In the genomic region with DNA sequence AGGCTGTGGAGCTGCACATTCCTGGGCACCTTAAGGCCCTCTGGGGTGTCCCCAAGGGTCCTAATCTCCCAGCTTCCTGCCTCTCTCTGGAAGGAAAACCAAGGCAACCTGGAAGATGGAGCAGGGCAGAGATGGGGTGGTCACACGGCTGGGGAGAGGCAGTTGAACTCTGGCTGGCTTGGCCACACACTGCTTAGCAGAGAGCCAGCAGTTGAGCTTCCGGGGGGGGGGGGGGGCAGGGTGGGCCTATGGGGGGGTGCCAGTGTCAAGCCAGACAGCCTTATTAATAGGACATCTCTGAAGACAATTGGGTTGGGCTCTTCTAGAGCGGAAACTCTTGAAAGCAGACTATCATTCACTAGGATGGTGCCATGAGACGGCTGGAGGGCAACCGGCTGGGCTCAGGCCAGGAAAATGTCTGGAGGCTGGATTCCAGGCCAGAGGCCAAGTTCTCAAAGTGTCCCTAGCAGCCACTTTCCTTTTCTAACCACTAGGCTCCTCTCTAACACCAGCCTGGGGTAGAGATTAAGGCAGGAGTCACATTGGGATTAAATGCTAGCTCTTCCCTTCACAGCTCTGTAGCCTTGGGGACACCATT, we compare ENCODE assay signal across 14 mouse cellular contexts. TPM values are rescaled to one million over a fixed set of nuclear protein-coding genes. Genes with fewer than 3 reads are reported as not detected.
DNase-seq lines count a peak whose midpoint lies in the region; ATAC-seq and TF ChIP-seq lines count a peak whose summit lies in the region.
"Had no signal": no experiment of that assay in that cellular context is flagged by ENCODE, and none has a peak within 500 bp of the region (broad histone marks: within the 10 kb centered on the region; RNA-seq: fewer than 3 reads in every experiment).

No protein-coding gene starts in this region.

- no peaks in the 10 kb centered on the region for H3K27me3 ChIP-seq in forebrain, embryonic 16.5 days (replicated peaks; ENCODE audit: control insufficient read depth, insufficient read depth, low read length)
- H3K27me3 ChIP-seq in forebrain, embryonic 15.5 days, result no peaks in the 10 kb centered on the region
- no peaks in the 10 kb centered on the region for H3K27me3 ChIP-seq in midbrain, embryonic 14.5 days (ENCODE audit: control insufficient read depth, insufficient read depth, low read length)
- H3K27me3 ChIP-seq in midbrain, embryonic 13.5 days, result peaks cover 3% of the 10 kb centered on the region; the same call in 1 of the 2 replicates
- H3K27me3 ChIP-seq: limb, embryonic 15.5 days had no signal

- no peak overlapping the region for H3K9ac ChIP-seq in forebrain, embryonic 16.5 days (replicated peaks; ENCODE audit: low read depth, low read length)
- no peak overlapping the region for H3K9ac ChIP-seq in forebrain, embryonic 15.5 days (replicated peaks)
- H3K9ac ChIP-seq in midbrain, embryonic 14.5 days (replicated peaks; ENCODE audit: low read length), result no peak overlapping the region
- H3K9ac ChIP-seq in midbrain, embryonic 13.5 days (replicated peaks), result no peak overlapping the region
- H3K9ac ChIP-seq: limb, embryonic 15.5 days had no signal

- H3K36me3 ChIP-seq in forebrain, embryonic 16.5 days (ENCODE audit: control insufficient read depth, insufficient read depth), result no peaks in the 10 kb centered on the region
- H3K36me3 ChIP-seq in forebrain, embryonic 15.5 days, result no peaks in the 10 kb centered on the region
- no peaks in the 10 kb centered on the region for H3K36me3 ChIP-seq in midbrain, embryonic 14.5 days (ENCODE audit: control insufficient read depth, insufficient read depth, low read length)
- H3K36me3 ChIP-seq in midbrain, embryonic 13.5 days, result no peaks in the 10 kb centered on the region
- H3K36me3 ChIP-seq: forebrain, embryonic 10.5 days; limb, embryonic 15.5 days had no signal

- H3K4me2 ChIP-seq in forebrain, embryonic 16.5 days (ENCODE audit: low read length), result no peak overlapping the region
- H3K4me2 ChIP-seq in forebrain, embryonic 15.5 days (replicated peaks), result no peak overlapping the region
- H3K4me2 ChIP-seq in midbrain, embryonic 14.5 days (ENCODE audit: low read length), result no peak overlapping the region
- no peak overlapping the region for H3K4me2 ChIP-seq in midbrain, embryonic 13.5 days (replicated peaks)
- H3K4me2 ChIP-seq: limb, embryonic 15.5 days; midbrain, embryonic 11.5 days had no signal

- no peaks in the 10 kb centered on the region for H3K4me1 ChIP-seq in forebrain, embryonic 16.5 days (replicated peaks; ENCODE audit: control insufficient read depth, insufficient read depth, low read length)
- H3K4me1 ChIP-seq in forebrain, embryonic 15.5 days, result no peaks in the 10 kb centered on the region
- no peaks in the 10 kb centered on the region for H3K4me1 ChIP-seq in midbrain, embryonic 14.5 days (ENCODE audit: control insufficient read depth, insufficient read depth, low read length)
- H3K4me1 ChIP-seq in midbrain, embryonic 13.5 days (replicated peaks), result no peaks in the 10 kb centered on the region
- H3K4me1 ChIP-seq: forebrain, embryonic 10.5 days; limb, embryonic 15.5 days had no signal

- no peak overlapping the region for H3K4me3 ChIP-seq in forebrain, embryonic 16.5 days (replicated peaks; ENCODE audit: low read length)
- no peak overlapping the region for H3K4me3 ChIP-seq in forebrain, embryonic 15.5 days
- H3K4me3 ChIP-seq in midbrain, embryonic 14.5 days (replicated peaks; ENCODE audit: low read depth, low read length), result no peak overlapping the region
- H3K4me3 ChIP-seq in midbrain, embryonic 13.5 days (replicated peaks), result no peak overlapping the region
- H3K4me3 ChIP-seq in layer of hippocampus, adult 2 months, result no peak overlapping the region
- H3K4me3 ChIP-seq: forebrain, embryonic 10.5 days; limb, embryonic 15.5 days had no signal

- TF ChIP-seq CTCF in layer of hippocampus, adult 2 months (conservative IDR thresholded peaks at IDR 0.05), result no peak

- no peak overlapping the region for H3K27ac ChIP-seq in forebrain, embryonic 16.5 days (ENCODE audit: low read length)
- no peak overlapping the region for H3K27ac ChIP-seq in forebrain, embryonic 15.5 days (replicated peaks)
- H3K27ac ChIP-seq in midbrain, embryonic 14.5 days (replicated peaks; ENCODE audit: low read depth, low read length), result no peak overlapping the region
- no peak overlapping the region for H3K27ac ChIP-seq in midbrain, embryonic 13.5 days
- no peak overlapping the region for H3K27ac ChIP-seq in layer of hippocampus, adult 2 months
- H3K27ac ChIP-seq: forebrain, embryonic 10.5 days; limb, embryonic 15.5 days had no signal

- peak; percentile 26; the same call in 1 of the 2 replicates for ATAC-seq in forebrain, embryonic 16.5 days
- ATAC-seq in forebrain, embryonic 15.5 days (replicated peaks), result no peak
- no peak for ATAC-seq in midbrain, embryonic 14.5 days (ENCODE audit: low FRiP score, low TSS enrichment)
- no peak for ATAC-seq in midbrain, embryonic 13.5 days

- no peaks in the 10 kb centered on the region for H3K9me3 ChIP-seq in forebrain, embryonic 16.5 days (ENCODE audit: control insufficient read depth, low read length)
- no peaks in the 10 kb centered on the region for H3K9me3 ChIP-seq in forebrain, embryonic 15.5 days
- no peaks in the 10 kb centered on the region for H3K9me3 ChIP-seq in midbrain, embryonic 14.5 days (ENCODE audit: control insufficient read depth, low read length)
- H3K9me3 ChIP-seq in midbrain, embryonic 13.5 days, result no peaks in the 10 kb centered on the region
- H3K9me3 ChIP-seq: forebrain, embryonic 10.5 days; limb, embryonic 15.5 days had no signal

- peak; percentile 15 for DNase-seq in midbrain, embryonic 14.5 days
- peak; percentile 77 to 81 for DNase-seq in kidney, adult 8-10 months
- peak; percentile 57 to 79 for DNase-seq in lung, postnatal 4 days
- no peak for DNase-seq in T-cell, adult 2 months (ENCODE audit: low spot score)
- DNase-seq in layer of hippocampus, adult 2 months (ENCODE audit: low spot score in 2 of 2), result no peak

- WGBS in forebrain, embryonic 16.5 days, result 64% methylated on average over 4 of the region's 5 CpGs
- WGBS in forebrain, embryonic 15.5 days, result 55% methylated on average over 5 of the region's 5 CpGs
- WGBS in midbrain, embryonic 14.5 days, result 87% methylated on average over 5 of the region's 5 CpGs
- 78% methylated on average over 5 of the region's 5 CpGs for WGBS in midbrain, embryonic 13.5 days

RNA-seq across cellular contexts. Expression of a gene that starts 24.8 kb away (rescaled TPM):
- polyA plus RNA-seq in forebrain, embryonic 16.5 days (2015; fragmentation: Nextera tagmentation; extraction: Ambion mirVana), result 0.54 and 0.73 TPM in 2 replicates
- polyA plus RNA-seq in forebrain, embryonic 15.5 days (2015; fragmentation: Nextera tagmentation; extraction: Ambion mirVana), result 0.24 and 0.34 TPM in 2 replicates
- 0.08 TPM in 2 replicates for polyA plus RNA-seq in midbrain, embryonic 14.5 days (2014; fragmentation: Nextera tagmentation; extraction: Ambion mirVana)
- 0.19 and 0.23 TPM in 2 replicates for polyA plus RNA-seq in midbrain, embryonic 13.5 days (2015; fragmentation: Nextera tagmentation; extraction: Ambion mirVana)
- 100 to 1,000 TPM; 275 to 282 TPM for total RNA-seq in layer of hippocampus, adult 2 months (2021)
- total RNA-seq: MEL; neutrophil, adult 5-6 weeks had no signal

RNA-seq across cellular contexts. Expression of a gene that starts 35.9 kb away (rescaled TPM):
- polyA plus RNA-seq in forebrain, embryonic 16.5 days (2015; fragmentation: Nextera tagmentation; extraction: Ambion mirVana), result not detected in 2 replicates
- polyA plus RNA-seq in forebrain, embryonic 15.5 days (2015; fragmentation: Nextera tagmentation; extraction: Ambion mirVana), result not detected in 2 replicates
- 0.18 TPM in 1 of 2 replicates, not detected in the other for polyA plus RNA-seq in midbrain, embryonic 14.5 days (2014; fragmentation: Nextera tagmentation; extraction: Ambion mirVana)
- polyA plus RNA-seq in midbrain, embryonic 13.5 days (2015; fragmentation: Nextera tagmentation; extraction: Ambion mirVana), result not detected in 2 replicates
- total RNA-seq in layer of hippocampus, adult 2 months (2021), result not detected
- total RNA-seq: layer of hippocampus, postnatal 14 days; MEL; neutrophil, adult 5-6 weeks had no signal
- polyA plus RNA-seq: midbrain, embryonic 11.5 days had no signal

Comparison
In these comparisons a context has a peak if more than half of its experiments do, and no peak if none do; other contexts are left out.
1. DNase-seq: peak in midbrain, embryonic 14.5 days (single experiment), kidney, adult 8-10 months (2 of 2) and lung, postnatal 4 days (2 of 2); none in T-cell, adult 2 months (single experiment) and layer of hippocampus, adult 2 months (0 of 2).